Mouse (Mus musculus): ENCODE measurements around the gene Eef2.

GRCm38 (mm10) chr10:81196470-81197065 is 20.1 kb downstream of the Eef2 start:
- TF ChIP-seq CTCF (IDR thresholded peaks at IDR 0.05; ENCODE audit: control insufficient read depth, insufficient read depth, low read length) (no peak), POLR2A (IDR thresholded peaks at IDR 0.05; ENCODE audit: borderline replicate concordance, control insufficient read depth, low read depth, low read length) (no peak)

Measured in bone marrow, adult 2 months (tissue).